Mouse (Mus musculus): ENCODE results near the gene Tmem8b.

DNA sequence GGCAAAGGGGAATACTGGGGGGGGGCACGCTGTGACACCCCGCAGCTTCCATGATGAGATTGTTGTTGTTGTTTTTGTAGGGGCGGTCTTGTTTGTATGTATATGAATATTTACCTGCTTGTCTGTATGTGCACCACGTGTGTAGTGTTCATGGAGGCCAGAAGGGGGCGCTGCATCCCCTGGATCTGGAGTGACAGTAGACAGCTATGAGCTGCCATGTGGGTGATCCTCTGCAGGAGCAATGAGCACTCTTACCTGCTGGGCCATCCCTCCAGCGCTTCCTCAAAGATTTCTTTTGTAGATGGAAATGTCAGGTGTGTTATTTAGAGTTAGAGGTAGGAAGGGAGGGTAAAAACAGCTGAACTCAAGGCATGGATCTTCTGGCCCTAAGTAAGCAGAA, 34.7 kb downstream of the Tmem8b start:
- TF ChIP-seq CTCF (IDR thresholded peaks at IDR 0.05; ENCODE audit: low read depth) (peak; percentile 62), EP300 (IDR thresholded peaks at IDR 0.05; ENCODE audit: low read depth) (no peak)
